Mouse (Mus musculus) G1E (cell line): Measurements from ENCODE around the gene Zfhx2. TPM values are rescaled to one million over a fixed set of nuclear protein-coding genes. Genes with fewer than 3 reads are reported as not detected.

ENCODE experiments used
- ATAC-seq: 2 replicates; pipeline ENCODE4 v1.8.0; 2016; ENCODE audit warnings: mild to moderate bottlenecking; ENCODE audit not compliant: insufficient number of reproducible peaks, poor library complexity, low FRiP score, severe bottlenecking; ENCODE audit errors: extremely low read depth
- DNase-seq: peaks from one replicate; pipeline ENCODE4 v3.0.0; 2012; ENCODE audit warnings: low spot score
- H3K27me3 ChIP-seq: 2 replicates; pipeline ENCODE4 v1.6.1; 2012; ENCODE audit warnings: mild to moderate bottlenecking, low read length, inconsistent platforms; ENCODE audit not compliant: insufficient read depth
- H3K36me3 ChIP-seq: replicated peaks from 2 replicates; pipeline ENCODE3; 2012; ENCODE audit warnings: mild to moderate bottlenecking, inconsistent platforms
- H3K4me1 ChIP-seq: 2 replicates; pipeline ENCODE4 v1.6.1; 2012; ENCODE audit warnings: low read depth, low read length, inconsistent platforms, mixed read lengths; ENCODE audit not compliant: insufficient read depth
- H3K4me3 ChIP-seq: 2 replicates; pipeline ENCODE4 v1.5.1; 2012; ENCODE audit warnings: low read depth, mild to moderate bottlenecking, inconsistent platforms, low read length, moderate library complexity, mixed read lengths
- H3K9me3 ChIP-seq: replicated peaks from 2 replicates; pipeline ENCODE4 v1.6.1; 2012; ENCODE audit warnings: inconsistent platforms
- CTCF ChIP-seq: IDR thresholded peaks from 2 replicates; pipeline ENCODE4 v1.5.1; 2012; ENCODE audit warnings: low read depth, low read length, inconsistent platforms, mixed read lengths
- GATA1 ChIP-seq: IDR thresholded peaks from 2 replicates; pipeline ENCODE4 v1.6.1; 2012; ENCODE audit warnings: borderline replicate concordance, low read length, inconsistent platforms, mixed read lengths
- GATA2 ChIP-seq: IDR thresholded peaks from 2 replicates; pipeline ENCODE4 v1.6.1; 2012; ENCODE audit warnings: low read depth, low read length, inconsistent platforms, borderline replicate concordance
- POLR2AphosphoS5 ChIP-seq: IDR thresholded peaks from 2 replicates; pipeline ENCODE4 v1.6.1; 2012; ENCODE audit warnings: low read depth, low read length, inconsistent platforms; ENCODE audit not compliant: insufficient replicate concordance
- TAL1 ChIP-seq: conservative IDR thresholded peaks from 2 replicates; pipeline ENCODE4 v1.6.1; 2012; ENCODE audit warnings: low read depth, low read length, inconsistent platforms, mixed read lengths
- polyA plus RNA-seq: library from polyadenylated mRNA; stranded (reverse); fragments of >175 nt; gene quantifications from 2 replicates; pipeline ENCODE4 v1.2.3, GENCODE M21; 2012
- total RNA-seq, 2 experiments: library from RNA; stranded (forward) in 1 of 2; stranded (reverse) in 1 of 2; fragments of 200-1000 nt in 1 of 2; fragments of >200 nt in 1 of 2; fragmentation: Nextera tagmentation in 1 of 2; gene quantifications; 2 replicates each; pipeline ENCODE4 v1.2.3; 2014 to 2017

Gene Zfhx2
- total and polyA plus RNA-seq, 3 experiments = 1.9 to 7.9 (median 2.8) TPM

DNA sequence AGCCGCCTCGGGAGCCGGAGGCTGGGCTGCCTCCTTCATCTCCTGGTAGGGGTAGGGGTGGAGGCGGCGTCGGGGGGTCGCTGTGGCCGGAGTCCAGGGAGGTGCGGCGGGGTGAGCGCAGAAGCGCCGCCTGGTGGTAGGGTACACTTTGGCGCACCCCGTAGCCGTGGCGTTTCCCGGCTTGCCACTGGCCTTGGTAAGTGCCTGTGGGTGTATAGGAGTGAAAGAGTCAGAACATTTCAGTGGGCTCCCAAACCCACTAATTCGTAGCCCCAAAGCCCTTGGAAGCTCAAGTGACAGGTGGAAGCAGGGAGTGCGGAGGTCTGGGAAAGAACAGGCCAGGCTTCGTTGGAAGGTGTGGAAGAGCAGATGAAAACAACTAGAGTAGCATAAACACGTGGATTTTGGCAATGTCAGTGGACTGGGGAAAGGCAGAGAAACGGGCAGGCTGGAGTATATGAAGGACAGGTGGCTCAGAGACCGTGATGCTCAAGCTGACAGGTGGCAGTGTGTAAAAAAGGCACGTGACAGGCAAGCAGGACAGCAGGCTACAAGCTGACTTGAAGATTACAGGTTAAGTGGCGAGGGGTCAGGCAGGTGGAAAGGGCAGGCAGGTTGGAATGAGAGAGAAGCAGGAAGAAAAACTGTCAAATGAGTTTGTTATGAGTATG is 22.0 kb upstream of the Zfhx2 start:
- Histone ChIP-seq H3K36me3 (no peaks in the 10 kb centered on the region), H3K9me3 (peaks cover 3% of the 10 kb centered on the region; the same call in 1 of the 2 replicates), H3K4me1 (peaks cover 6% of the 10 kb centered on the region), H3K4me3 (no peak overlapping the region), H3K27me3 (peaks cover 75% of the 10 kb centered on the region)
- ATAC-seq (no peak), DNase-seq (no peak)
- no peak for TF ChIP-seq GATA2
- no peak for TF ChIP-seq CTCF
- TF ChIP-seq GATA1 = no peak
- TF ChIP-seq POLR2AphosphoS5 = no peak
- TF ChIP-seq TAL1 = no peak

DNA sequence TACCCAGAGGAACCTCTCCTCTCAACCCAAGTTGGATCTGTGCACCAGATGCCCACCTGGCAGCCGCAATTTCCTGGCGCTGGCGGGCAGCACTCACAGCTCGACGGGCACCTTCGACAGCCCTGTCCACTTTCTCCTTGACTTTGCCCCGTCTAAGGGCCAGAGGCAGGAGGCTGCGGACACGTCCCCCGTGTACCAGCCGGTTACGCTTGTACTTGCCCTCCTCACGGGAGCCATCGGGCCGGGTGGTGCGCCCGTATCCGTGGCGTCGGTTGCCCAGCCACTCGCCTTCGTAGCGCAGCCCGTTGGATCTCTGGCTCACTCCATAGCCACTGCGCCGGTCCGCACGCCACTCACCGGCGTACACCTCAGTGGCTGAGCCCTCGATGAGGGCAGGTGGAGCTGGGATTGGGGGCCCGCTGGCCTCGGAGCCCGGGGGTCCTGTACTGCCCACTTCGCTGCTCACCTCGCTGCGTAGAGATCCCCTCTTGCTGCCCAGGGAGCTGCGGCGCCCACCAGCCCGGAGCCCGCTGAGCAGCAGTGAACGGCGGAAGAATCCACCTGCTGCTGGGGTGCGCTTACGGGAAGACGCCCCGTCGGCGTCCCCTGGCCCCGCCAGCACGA is 21.3 kb upstream of the Zfhx2 start:
- TF ChIP-seq TAL1 (no peak), POLR2AphosphoS5 (no peak), GATA2 (no peak), GATA1 (no peak), CTCF (no peak)
- DNase-seq (no peak), ATAC-seq (no peak)
- peaks cover 8% of the 10 kb centered on the region for H3K4me1 ChIP-seq
- peaks cover 76% of the 10 kb centered on the region for H3K27me3 ChIP-seq
- H3K4me3 ChIP-seq = no peak overlapping the region
- no peaks in the 10 kb centered on the region for H3K36me3 ChIP-seq
- peaks cover 3% of the 10 kb centered on the region; the same call in 1 of the 2 replicates for H3K9me3 ChIP-seq

DNA sequence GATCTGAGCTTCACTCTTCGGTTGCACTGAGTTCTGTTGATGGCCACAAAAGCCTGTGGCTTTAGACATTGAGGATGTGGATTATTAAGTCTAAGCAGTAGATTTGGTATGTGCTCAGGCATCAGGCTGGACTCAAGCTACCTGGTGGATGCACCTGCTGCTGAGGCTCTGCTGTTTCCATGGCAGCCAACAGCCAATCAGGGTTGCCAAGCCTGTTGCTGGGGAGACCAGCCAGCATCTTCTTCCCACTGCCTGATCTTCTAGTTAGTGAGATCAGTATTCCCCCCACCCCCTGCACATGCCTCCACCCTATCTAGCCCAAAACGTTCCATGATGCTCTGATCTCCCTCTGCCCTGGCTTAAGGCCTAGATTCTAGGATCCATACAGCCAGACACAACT is 19.6 kb upstream of the Zfhx2 start:
- H3K4me1 ChIP-seq = peaks cover 20% of the 10 kb centered on the region
- H3K27me3 ChIP-seq = peaks cover 68% of the 10 kb centered on the region
- ATAC-seq (no peak), DNase-seq (no peak)
- no peaks in the 10 kb centered on the region for H3K36me3 ChIP-seq
- TF ChIP-seq CTCF (no peak), GATA2 (no peak), TAL1 (no peak), POLR2AphosphoS5 (no peak), GATA1 (no peak)
- peaks cover 3% of the 10 kb centered on the region; the same call in 1 of the 2 replicates for H3K9me3 ChIP-seq
- H3K4me3 ChIP-seq = no peak overlapping the region

DNA sequence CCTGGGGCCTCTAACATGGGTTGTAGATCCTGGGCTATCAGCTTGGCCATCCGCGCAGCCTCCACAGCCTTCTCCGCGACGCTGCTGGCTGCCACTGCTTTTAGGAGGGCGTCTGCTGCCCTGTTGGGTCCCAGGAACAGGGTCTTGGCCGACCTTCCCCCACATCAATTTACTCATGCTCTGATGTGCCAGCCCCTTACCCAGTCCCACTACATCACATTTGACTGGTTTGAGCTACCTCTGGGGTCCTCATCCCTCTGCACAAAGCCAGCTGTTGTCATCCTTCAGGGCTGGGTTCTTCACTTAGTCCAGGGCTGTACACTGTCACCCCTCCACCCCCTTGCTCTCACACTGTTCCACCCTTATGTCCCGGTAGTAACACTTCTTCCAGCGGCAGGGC is 18.0 kb upstream of the Zfhx2 start:
- peaks cover 53% of the 10 kb centered on the region for H3K27me3 ChIP-seq
- H3K4me1 ChIP-seq = peaks cover 32% of the 10 kb centered on the region
- H3K36me3 ChIP-seq = peaks cover 3% of the 10 kb centered on the region
- TF ChIP-seq GATA2 = no peak
- TF ChIP-seq POLR2AphosphoS5 = no peak
- no peak for TF ChIP-seq CTCF
- TF ChIP-seq GATA1 = no peak
- no peak for TF ChIP-seq TAL1
- no peak for DNase-seq
- H3K9me3 ChIP-seq = peaks cover 3% of the 10 kb centered on the region; the same call in 1 of the 2 replicates
- ATAC-seq = no peak
- H3K4me3 ChIP-seq = no peak overlapping the region

DNA sequence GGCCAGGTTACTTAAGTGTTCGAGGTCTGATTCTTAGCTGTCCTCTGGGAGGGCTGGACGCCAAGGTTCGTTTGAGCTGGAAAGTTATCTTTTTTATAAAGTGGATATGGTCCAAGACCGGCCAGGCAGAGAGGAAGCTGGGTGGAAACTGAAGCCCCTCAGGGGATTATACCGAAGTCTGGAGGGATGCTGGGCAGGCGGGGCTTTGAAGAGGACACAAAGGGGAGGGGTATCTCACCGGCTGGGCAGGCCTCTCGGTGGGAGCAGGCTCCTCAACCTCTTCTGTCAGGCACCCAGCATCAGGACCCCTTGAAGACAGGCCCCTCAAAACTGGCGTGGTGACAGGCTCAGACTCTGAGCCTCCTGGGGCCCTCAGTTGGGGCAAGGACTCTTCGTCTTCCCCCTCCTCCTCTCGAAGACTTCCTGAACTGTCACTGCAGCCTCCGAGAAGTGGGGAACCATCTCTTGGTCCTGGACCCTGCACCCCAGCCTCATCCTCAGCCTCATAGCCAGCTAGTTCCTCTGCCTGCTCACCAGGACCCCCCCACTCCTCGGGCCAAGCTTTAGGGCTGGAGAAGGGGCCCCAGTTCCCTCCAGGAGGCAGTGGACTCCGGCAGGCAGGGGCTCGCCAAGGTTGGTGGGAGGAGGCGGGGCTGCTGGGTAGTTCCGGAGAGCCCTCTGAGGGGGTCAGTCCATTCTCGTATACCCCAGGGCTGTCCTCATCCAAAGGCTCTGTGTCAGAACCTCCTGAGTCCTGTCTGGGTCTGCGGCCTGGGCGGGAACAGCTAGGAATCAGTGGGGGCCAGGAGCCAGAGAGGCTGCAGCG is 17.1 kb upstream of the Zfhx2 start:
- peaks cover 45% of the 10 kb centered on the region for H3K27me3 ChIP-seq
- H3K4me1 ChIP-seq = peaks cover 40% of the 10 kb centered on the region

More for the DNA sequence above, 17.1 kb upstream of the Zfhx2 start:
- TF ChIP-seq TAL1 (no peak), GATA2 (no peak), CTCF (no peak), POLR2AphosphoS5 (no peak), GATA1 (no peak)
- ATAC-seq = no peak
- H3K36me3 ChIP-seq = peaks cover 11% of the 10 kb centered on the region
- H3K4me3 ChIP-seq = no peak overlapping the region
- DNase-seq = no peak
- H3K9me3 ChIP-seq = no peaks in the 10 kb centered on the region
